ENCODE assay signal across 17 mouse cellular contexts in genomic region chr13:111802900-111803299, GRCm38 (mm10). TPM values are rescaled to one million over a fixed set of nuclear protein-coding genes. Genes with fewer than 3 reads are reported as not detected.
DNase-seq lines count a peak whose midpoint lies in the region; ATAC-seq and TF ChIP-seq lines count a peak whose summit lies in the region.
"Had no signal": no experiment of that assay in that cellular context is flagged by ENCODE, and none has a peak within 500 bp of the region (broad histone marks: within the 10 kb centered on the region; RNA-seq: fewer than 3 reads in every experiment).

No protein-coding gene starts in this region.

- DNase-seq in kidney, adult 2 months = peak; percentile 24
- no peak for DNase-seq in kidney, adult 11 months
- peak; percentile 11 for DNase-seq in liver, postnatal 0 days
- DNase-seq: cerebellum, adult 18-20 months; embryo, embryonic 11 days; gastrocnemius, postnatal 25 days; heart, adult 2 months; liver; lung, adult 2 months had no signal

- H3K4me2 ChIP-seq in liver, postnatal 0 days (ENCODE audit: low read depth, low read length) = 0 out of 2 replicates have a peak overlapping the region, but pooled peaks have one; percentile 1
- H3K4me2 ChIP-seq in liver, embryonic 12.5 days = no peak overlapping the region
- peak overlapping the region; percentile 54 for H3K4me2 ChIP-seq in intestine, embryonic 16.5 days (ENCODE audit: low read depth, low read length)
- peak overlapping the region; percentile 44 for H3K4me2 ChIP-seq in stomach, embryonic 16.5 days (ENCODE audit: low read depth, low read length)
- H3K4me2 ChIP-seq in forebrain, embryonic 13.5 days = no peak overlapping the region
- H3K4me2 ChIP-seq: forebrain, embryonic 12.5 days had no signal

- H3K4me3 ChIP-seq in kidney, adult 2 months (ENCODE audit: insufficient read depth, low read depth, low read length) = peak overlapping the region; percentile 4; the same call in 1 of the 2 replicates
- no peak overlapping the region for H3K4me3 ChIP-seq in liver, postnatal 0 days (ENCODE audit: low read depth, low read length)
- H3K4me3 ChIP-seq in liver, embryonic 12.5 days = no peak overlapping the region
- H3K4me3 ChIP-seq in intestine, embryonic 16.5 days (ENCODE audit: low read length) = peak overlapping the region; percentile 22
- H3K4me3 ChIP-seq in stomach, embryonic 16.5 days (replicated peaks; ENCODE audit: low read length) = peak overlapping the region; percentile 11; the same call in 1 of the 2 replicates
- no peak overlapping the region for H3K4me3 ChIP-seq in forebrain, embryonic 13.5 days
- H3K4me3 ChIP-seq: forebrain, embryonic 12.5 days; heart, adult 2 months; hindbrain, embryonic 10.5 days; midbrain, embryonic 10.5 days had no signal

- TF ChIP-seq CTCF in kidney, adult 2 months (conservative IDR thresholded peaks at IDR 0.05; ENCODE audit: insufficient read depth, insufficient read length, low read depth, low read length) = no peak
- no peak for TF ChIP-seq CTCF in liver, postnatal 0 days (IDR thresholded peaks at IDR 0.05; ENCODE audit: low read depth)

- no peak for TF ChIP-seq EP300 in liver, postnatal 0 days (IDR thresholded peaks at IDR 0.05; ENCODE audit: low read depth)

- no peak for ATAC-seq in liver, postnatal 0 days
- no peak for ATAC-seq in liver, embryonic 12.5 days
- peak; percentile 67 for ATAC-seq in intestine, embryonic 16.5 days
- 0 out of 2 replicates have a peak, but pooled peaks have one; percentile 28 for ATAC-seq in stomach, embryonic 16.5 days (ENCODE audit: insufficient read depth, low FRiP score)
- ATAC-seq in forebrain, embryonic 13.5 days = no peak
- ATAC-seq: inflammation-experienced regulatory T-cells, adult 6 months had no signal

- H3K27ac ChIP-seq in kidney, adult 2 months (ENCODE audit: insufficient read depth, low read depth, low read length) = peak overlapping the region; percentile 71
- H3K27ac ChIP-seq in liver, postnatal 0 days (ENCODE audit: low read depth) = peak overlapping the region; percentile 98
- no peak overlapping the region for H3K27ac ChIP-seq in liver, embryonic 12.5 days
- peak overlapping the region; percentile 62 for H3K27ac ChIP-seq in intestine, embryonic 16.5 days (ENCODE audit: low read length)
- peak overlapping the region; percentile 78 for H3K27ac ChIP-seq in stomach, embryonic 16.5 days (ENCODE audit: low read length)
- no peak overlapping the region for H3K27ac ChIP-seq in forebrain, embryonic 13.5 days
- H3K27ac ChIP-seq: forebrain, embryonic 12.5 days; heart, adult 2 months; hindbrain, embryonic 10.5 days; midbrain, embryonic 10.5 days had no signal

- TF ChIP-seq POLR2A in kidney, adult 2 months (IDR thresholded peaks at IDR 0.05; ENCODE audit: low read depth, low read length) = no peak

- H3K9ac ChIP-seq in liver, postnatal 0 days (replicated peaks) = no peak overlapping the region
- H3K9ac ChIP-seq in liver, embryonic 12.5 days = no peak overlapping the region
- peak overlapping the region; percentile 58 for H3K9ac ChIP-seq in intestine, embryonic 16.5 days (ENCODE audit: low read depth, low read length)
- 0 out of 2 replicates have a peak overlapping the region, but pooled peaks have one; percentile 47 for H3K9ac ChIP-seq in stomach, embryonic 16.5 days (ENCODE audit: low read length)
- H3K9ac ChIP-seq in forebrain, embryonic 13.5 days = no peak overlapping the region
- H3K9ac ChIP-seq: forebrain, embryonic 12.5 days had no signal

- peaks cover 54% of the 10 kb centered on the region for H3K4me1 ChIP-seq in kidney, adult 2 months (ENCODE audit: control insufficient read depth, insufficient read depth, low read length)
- peaks cover 72% of the 10 kb centered on the region for H3K4me1 ChIP-seq in liver, postnatal 0 days (ENCODE audit: insufficient read depth)
- peaks cover 90% of the 10 kb centered on the region for H3K4me1 ChIP-seq in liver, embryonic 12.5 days
- H3K4me1 ChIP-seq in intestine, embryonic 16.5 days (ENCODE audit: control insufficient read depth, insufficient read depth, low read length) = peaks cover 61% of the 10 kb centered on the region
- H3K4me1 ChIP-seq in stomach, embryonic 16.5 days (ENCODE audit: control insufficient read depth, insufficient read depth, low read length) = peaks cover 73% of the 10 kb centered on the region
- H3K4me1 ChIP-seq in forebrain, embryonic 13.5 days = peaks cover 50% of the 10 kb centered on the region

- H3K27me3 ChIP-seq in kidney, adult 2 months (replicated peaks; ENCODE audit: control insufficient read depth, insufficient read depth, low read length) = no peaks in the 10 kb centered on the region
- H3K27me3 ChIP-seq in liver, postnatal 0 days (ENCODE audit: insufficient read depth, low read length) = no peaks in the 10 kb centered on the region
- H3K27me3 ChIP-seq in liver, embryonic 12.5 days (replicated peaks) = no peaks in the 10 kb centered on the region
- no peaks in the 10 kb centered on the region for H3K27me3 ChIP-seq in intestine, embryonic 16.5 days (replicated peaks; ENCODE audit: control insufficient read depth, insufficient read depth, low read length)
- H3K27me3 ChIP-seq in stomach, embryonic 16.5 days (ENCODE audit: control insufficient read depth, insufficient read depth, low read length) = no peaks in the 10 kb centered on the region
- no peaks in the 10 kb centered on the region for H3K27me3 ChIP-seq in forebrain, embryonic 13.5 days
- H3K27me3 ChIP-seq: forebrain, embryonic 12.5 days had no signal

- WGBS in kidney, adult 2 months = 34% methylated on average over 11 of the region's 11 CpGs
- WGBS in liver, postnatal 0 days (ENCODE audit: insufficient replicate concordance) = 75% methylated on average over 11 of the region's 11 CpGs
- 82% methylated on average over 11 of the region's 11 CpGs for WGBS in liver, embryonic 12.5 days (ENCODE audit: insufficient replicate concordance)
- 61% methylated on average over 11 of the region's 11 CpGs for WGBS in intestine, embryonic 16.5 days
- 64% methylated on average over 11 of the region's 11 CpGs for WGBS in stomach, embryonic 16.5 days
- WGBS in forebrain, embryonic 13.5 days = 90% methylated on average over 11 of the region's 11 CpGs

- H3K9me3 ChIP-seq in liver, postnatal 0 days (ENCODE audit: low read length) = no peaks in the 10 kb centered on the region
- no peaks in the 10 kb centered on the region for H3K9me3 ChIP-seq in liver, embryonic 12.5 days (replicated peaks)
- H3K9me3 ChIP-seq in intestine, embryonic 16.5 days (ENCODE audit: control insufficient read depth, low read length) = no peaks in the 10 kb centered on the region
- H3K9me3 ChIP-seq in stomach, embryonic 16.5 days (replicated peaks; ENCODE audit: control insufficient read depth, low read length) = no peaks in the 10 kb centered on the region
- no peaks in the 10 kb centered on the region for H3K9me3 ChIP-seq in forebrain, embryonic 13.5 days (replicated peaks)
- H3K9me3 ChIP-seq: forebrain, embryonic 12.5 days; hindbrain, embryonic 10.5 days; midbrain, embryonic 10.5 days had no signal

- H3K36me3 ChIP-seq in kidney, adult 2 months (ENCODE audit: control insufficient read depth, insufficient read depth, low read length) = no peaks in the 10 kb centered on the region
- no peaks in the 10 kb centered on the region for H3K36me3 ChIP-seq in liver, postnatal 0 days (replicated peaks; ENCODE audit: insufficient read depth, low read length)
- H3K36me3 ChIP-seq in liver, embryonic 12.5 days = peaks cover 5% of the 10 kb centered on the region; the same call in 1 of the 2 replicates
- H3K36me3 ChIP-seq in intestine, embryonic 16.5 days (ENCODE audit: control insufficient read depth, insufficient read depth, low read length) = no peaks in the 10 kb centered on the region
- H3K36me3 ChIP-seq in stomach, embryonic 16.5 days (ENCODE audit: control insufficient read depth, insufficient read depth, low read length) = no peaks in the 10 kb centered on the region
- no peaks in the 10 kb centered on the region for H3K36me3 ChIP-seq in forebrain, embryonic 13.5 days (ENCODE audit: poor library complexity, severe bottlenecking)
- H3K36me3 ChIP-seq: forebrain, embryonic 12.5 days; hindbrain, embryonic 10.5 days; midbrain, embryonic 10.5 days had no signal

RNA-seq across cellular contexts. Expression of gene Map3k1, which starts 5.9 kb away (rescaled TPM):
- polyA plus RNA-seq in kidney, adult 2 months (2012; rRNA removed) = 16.6 and 17.8 TPM in 2 replicates
- polyA plus RNA-seq in liver, postnatal 0 days (2015; fragmentation: Nextera tagmentation; extraction: Ambion mirVana) = 10.8 and 11.5 TPM in 2 replicates
- 16.8 and 17.0 TPM in 2 replicates for polyA plus RNA-seq in liver, embryonic 12.5 days (2016; fragmentation: Nextera tagmentation; extraction: Ambion mirVana)
- polyA plus RNA-seq in intestine, embryonic 16.5 days (2015; fragmentation: Nextera tagmentation; extraction: Ambion mirVana) = 20.5 and 21.8 TPM in 2 replicates
- 22.3 and 23.6 TPM in 2 replicates for polyA plus RNA-seq in stomach, embryonic 16.5 days (2015; fragmentation: Nextera tagmentation; extraction: Ambion mirVana)
- 11.1 and 11.8 TPM in 2 replicates for polyA plus RNA-seq in forebrain, embryonic 13.5 days (2015; fragmentation: Nextera tagmentation; extraction: Ambion mirVana)

Comparison
In these comparisons a context has a peak if more than half of its experiments do, and no peak if none do; other contexts are left out.
1. H3K27ac ChIP-seq: peak in kidney, adult 2 months (single experiment), liver, postnatal 0 days (single experiment), intestine, embryonic 16.5 days (single experiment) and stomach, embryonic 16.5 days (single experiment); none in liver, embryonic 12.5 days (single experiment) and forebrain, embryonic 13.5 days (single experiment).
2. H3K4me2 ChIP-seq: peak in liver, postnatal 0 days (single experiment), intestine, embryonic 16.5 days (single experiment) and stomach, embryonic 16.5 days (single experiment); none in liver, embryonic 12.5 days (single experiment) and forebrain, embryonic 13.5 days (single experiment).
3. H3K4me3 ChIP-seq: peak in kidney, adult 2 months (single experiment), intestine, embryonic 16.5 days (single experiment) and stomach, embryonic 16.5 days (single experiment); none in liver, postnatal 0 days (single experiment), liver, embryonic 12.5 days (single experiment) and forebrain, embryonic 13.5 days (single experiment).
4. ATAC-seq: peak in intestine, embryonic 16.5 days (single experiment) and stomach, embryonic 16.5 days (single experiment); none in liver, postnatal 0 days (single experiment), liver, embryonic 12.5 days (single experiment) and forebrain, embryonic 13.5 days (single experiment).
5. H3K9ac ChIP-seq: peak in intestine, embryonic 16.5 days (single experiment) and stomach, embryonic 16.5 days (single experiment); none in liver, postnatal 0 days (single experiment), liver, embryonic 12.5 days (single experiment) and forebrain, embryonic 13.5 days (single experiment).